Mouse (Mus musculus) T-cell, adult 2 months (primary cell): ENCODE results near the gene Dctn3.
"Not testable (repeated sequence)": the region's sequence is repeated elsewhere in the genome, so short reads cannot be mapped to it uniquely, and the experiment has no call there.

Source experiments
- DNase-seq: peaks from one replicate; pipeline ENCODE4 v3.0.0; 2022; ENCODE audit warnings: low spot score

Dctn3 gene

DNA sequence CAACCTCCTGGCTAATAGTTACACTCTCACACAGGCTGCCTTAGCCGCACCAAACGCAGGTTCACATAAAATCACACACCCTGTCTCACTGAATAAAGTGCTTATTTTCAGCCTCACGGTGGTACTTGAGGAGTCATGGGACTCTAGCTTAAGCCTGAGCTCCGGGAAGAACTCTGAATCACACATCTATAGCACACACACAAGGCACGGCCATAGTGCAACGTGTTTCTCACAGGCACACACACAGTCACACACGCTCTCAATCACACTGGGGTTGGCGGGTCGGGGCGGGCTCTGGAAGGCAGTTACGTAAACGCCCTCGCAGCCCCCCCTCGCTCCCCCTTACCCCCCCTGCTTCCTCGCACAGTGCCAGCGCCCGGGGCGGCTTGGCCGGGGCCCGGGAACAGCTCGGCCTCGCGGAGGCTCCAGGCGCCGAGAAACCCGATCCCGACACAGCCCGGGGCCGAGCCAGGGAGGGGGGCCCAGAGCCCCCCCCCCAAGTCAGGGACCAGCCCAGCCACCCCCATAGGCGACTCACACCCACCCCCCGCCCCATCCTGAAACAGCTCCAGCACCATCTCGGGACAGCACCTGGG, 24.5 kb downstream of the Dctn3 start:
- DNase-seq: not testable (repeated sequence)

DNA sequence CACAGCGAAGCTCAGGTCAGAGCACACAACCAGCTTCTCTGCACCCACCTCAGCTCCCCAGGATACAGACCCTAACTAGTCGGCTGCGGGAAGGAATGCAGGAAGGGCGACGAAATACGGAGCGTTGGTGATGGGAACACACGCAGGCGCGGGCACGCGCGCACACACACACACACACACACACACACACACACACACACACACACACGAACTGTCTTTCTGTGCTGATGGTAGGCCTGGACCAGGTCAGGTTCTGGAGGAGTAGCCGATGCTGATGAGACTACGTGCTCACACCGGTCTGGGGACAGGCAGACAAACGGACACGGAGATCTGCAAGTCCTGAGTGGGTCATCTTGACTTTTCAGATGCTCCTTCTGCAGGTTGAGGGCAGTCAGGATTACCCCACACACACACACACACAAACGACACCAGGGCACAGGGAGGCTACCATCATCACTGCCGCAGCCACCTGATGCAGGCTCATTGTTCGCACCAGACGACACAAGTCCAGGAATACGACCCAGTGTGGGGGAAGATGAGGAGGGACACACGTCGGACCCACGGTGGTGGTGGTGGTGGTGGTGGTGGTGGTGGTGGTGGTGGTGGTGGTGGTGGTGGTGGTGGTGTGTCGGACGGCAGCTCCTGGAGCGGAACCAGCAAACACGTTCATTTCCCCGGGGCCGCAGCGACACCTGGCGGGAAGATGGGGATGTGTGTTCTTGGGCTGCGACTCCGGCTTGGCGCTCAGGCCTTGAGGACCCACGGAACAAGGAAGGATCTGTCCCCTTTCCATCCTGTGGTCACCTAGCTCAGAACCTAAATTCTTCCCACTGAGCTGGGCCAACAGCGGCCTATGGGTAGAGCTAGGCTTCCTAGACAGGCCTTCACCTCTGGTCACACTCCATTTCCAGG, 25.8 kb downstream of the Dctn3 start, which contains the start of gene Cntfr:
Cntfr (minus strand) TSS at position 160 of the 912 bp plus-strand sequence.
- peak; percentile 67 for DNase-seq

DNA sequence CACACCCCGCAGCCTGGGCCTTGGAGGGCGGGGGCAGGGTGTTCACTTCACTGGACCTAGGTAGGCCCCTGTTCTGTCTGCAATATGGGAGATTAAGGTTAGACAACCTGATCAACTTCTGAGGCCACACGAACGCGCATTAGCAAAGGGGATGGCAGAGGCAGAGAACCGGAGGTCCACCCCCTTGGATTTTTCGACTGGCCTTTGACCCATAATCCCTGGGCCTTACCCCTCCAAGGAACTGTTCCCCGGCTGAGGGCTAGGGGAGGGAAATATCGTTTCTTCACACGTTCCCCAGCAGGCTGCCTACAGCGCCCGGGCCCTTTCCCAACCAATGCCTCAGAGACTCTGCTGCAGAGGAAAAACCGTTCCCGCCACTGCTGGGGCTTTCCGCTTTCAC, 26.5 kb downstream of the Dctn3 start:
- not testable (repeated sequence) for DNase-seq

DNA sequence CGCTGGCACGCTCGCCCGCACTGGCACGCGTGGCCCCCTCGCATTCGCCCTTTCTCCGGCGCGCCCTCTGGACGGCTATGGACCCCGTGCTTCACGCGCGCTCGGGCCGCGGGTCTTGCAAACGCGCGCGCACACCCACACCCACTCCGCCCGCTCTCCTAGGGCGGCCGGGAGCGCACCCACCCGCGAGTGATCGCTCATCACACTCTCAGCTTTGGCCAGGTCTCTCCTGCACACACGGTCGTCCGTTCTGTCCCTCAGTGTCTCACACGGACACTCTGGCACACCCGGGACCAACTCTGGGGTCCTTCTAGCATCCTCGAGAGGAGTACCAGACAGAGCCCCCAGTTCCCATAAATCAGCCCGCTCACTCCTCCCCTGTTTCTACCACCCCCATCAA, 27.2 kb downstream of the Dctn3 start:
- DNase-seq: not testable (repeated sequence)

DNA sequence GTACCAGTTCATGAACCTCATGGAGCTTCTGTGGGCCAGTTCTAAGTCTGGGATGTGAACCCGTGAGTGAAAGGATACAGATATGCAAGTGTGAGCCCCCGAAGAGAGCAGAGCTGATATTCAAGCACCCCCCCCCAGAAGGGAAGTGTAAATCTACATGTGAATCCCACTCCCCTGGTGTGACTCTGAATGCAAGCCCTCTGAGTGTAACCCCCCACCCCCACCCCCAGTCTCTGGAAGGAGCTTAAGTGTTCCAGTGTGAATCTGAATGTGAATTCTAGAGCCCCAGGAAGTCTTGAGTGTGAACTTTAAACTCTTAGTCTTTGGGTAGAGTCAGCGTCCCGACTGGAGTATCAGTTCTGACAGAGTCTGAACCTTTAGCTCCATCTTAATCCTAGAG, 29.5 kb downstream of the Dctn3 start:
- DNase-seq: not testable (repeated sequence)

DNA sequence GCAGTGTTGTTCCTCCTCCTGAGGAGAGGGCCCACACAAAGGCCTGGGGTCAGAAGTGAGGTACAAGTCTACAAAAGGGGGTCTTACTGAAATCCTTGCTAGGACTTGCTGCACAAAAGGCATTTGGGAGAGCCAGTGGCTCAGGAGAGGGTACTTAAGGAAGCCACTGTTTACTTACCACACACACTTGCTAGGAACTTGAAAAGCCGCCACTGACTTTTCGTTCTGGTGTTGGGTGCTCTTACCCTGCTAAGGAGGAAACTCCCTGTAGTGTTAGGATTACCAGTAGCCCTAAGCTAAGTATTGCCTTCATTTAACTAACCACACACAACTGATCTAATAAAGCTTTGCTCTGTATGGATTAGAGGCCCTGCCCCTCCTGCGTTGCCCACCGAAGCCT, 33.0 kb downstream of the Dctn3 start:
- not testable (repeated sequence) for DNase-seq

DNA sequence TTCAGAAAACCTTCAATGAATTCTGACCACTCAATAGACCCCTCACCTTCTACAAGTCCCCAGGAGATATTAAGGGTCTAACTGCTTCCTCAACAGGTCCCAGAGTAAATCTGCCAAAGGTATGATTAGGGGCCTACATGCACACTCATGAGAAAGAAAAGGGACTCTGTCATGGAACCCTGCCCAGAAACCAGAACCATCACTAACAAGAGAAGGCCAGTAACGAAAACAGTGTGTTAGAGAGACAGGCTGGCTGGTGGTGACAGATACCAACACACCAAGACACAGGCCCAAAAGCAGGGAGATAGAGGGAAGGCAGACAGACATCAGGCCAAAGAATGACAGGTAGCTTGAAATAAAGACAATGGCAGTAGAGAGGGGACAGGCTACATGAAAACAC, 34.4 kb downstream of the Dctn3 start:
- not testable (repeated sequence) for DNase-seq

DNA sequence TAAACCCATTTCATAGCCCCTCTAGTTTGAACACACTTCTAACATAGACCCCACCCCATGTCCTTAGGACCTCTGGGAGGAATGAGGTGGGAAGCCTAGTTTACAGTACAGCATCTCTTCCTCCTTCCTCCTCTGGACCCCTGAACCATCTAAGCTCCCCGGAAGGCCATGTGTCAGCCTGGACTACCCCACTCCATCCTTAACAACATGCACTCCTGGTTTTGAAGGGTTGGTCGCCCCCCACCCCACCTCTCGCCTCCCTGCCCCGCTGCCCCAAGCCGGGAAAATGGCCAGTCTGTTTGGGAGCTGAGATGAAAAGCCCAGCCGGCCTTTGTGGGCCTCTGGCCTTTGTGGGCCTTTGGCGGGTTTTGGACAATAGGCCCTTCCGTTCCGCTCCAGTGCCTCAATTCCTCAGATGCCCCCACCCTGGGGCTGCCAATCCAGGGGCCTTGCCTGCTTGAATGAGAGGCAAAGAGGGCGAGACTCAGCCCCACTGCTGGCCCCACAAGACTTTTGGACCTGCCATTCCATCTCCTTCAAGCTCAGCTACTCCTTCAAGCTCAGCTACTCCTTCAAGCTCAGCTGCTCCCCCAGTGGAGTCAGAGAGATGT, 37.0 kb downstream of the Dctn3 start:
- not testable (repeated sequence) for DNase-seq

DNA sequence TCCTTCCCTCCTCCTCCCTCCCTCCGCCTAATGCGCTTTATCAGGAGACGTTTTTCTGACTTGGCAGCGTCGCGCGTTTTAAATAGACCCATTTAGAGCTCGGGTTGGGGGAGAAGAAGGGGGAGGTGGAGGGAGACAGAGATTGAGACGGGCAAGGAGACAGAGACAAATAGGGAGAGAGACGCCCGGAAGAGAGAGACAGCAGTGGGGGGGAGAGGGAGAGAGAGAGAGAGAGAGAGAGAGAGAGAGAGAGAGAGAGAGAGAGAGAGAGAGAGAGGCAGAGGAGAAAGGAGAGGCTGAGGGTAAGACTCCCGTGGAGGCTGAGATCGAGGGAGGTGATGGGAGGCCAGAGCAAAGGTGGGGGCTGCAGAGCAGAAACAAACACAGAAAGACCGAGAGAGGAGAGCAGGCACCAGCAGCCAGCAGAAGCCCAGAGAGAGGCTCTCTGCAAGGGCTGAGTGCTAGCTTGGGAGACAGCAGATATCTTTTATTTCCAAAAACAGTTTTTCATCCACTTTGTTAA, 38.0 kb downstream of the Dctn3 start:
- DNase-seq: not testable (repeated sequence)

DNA sequence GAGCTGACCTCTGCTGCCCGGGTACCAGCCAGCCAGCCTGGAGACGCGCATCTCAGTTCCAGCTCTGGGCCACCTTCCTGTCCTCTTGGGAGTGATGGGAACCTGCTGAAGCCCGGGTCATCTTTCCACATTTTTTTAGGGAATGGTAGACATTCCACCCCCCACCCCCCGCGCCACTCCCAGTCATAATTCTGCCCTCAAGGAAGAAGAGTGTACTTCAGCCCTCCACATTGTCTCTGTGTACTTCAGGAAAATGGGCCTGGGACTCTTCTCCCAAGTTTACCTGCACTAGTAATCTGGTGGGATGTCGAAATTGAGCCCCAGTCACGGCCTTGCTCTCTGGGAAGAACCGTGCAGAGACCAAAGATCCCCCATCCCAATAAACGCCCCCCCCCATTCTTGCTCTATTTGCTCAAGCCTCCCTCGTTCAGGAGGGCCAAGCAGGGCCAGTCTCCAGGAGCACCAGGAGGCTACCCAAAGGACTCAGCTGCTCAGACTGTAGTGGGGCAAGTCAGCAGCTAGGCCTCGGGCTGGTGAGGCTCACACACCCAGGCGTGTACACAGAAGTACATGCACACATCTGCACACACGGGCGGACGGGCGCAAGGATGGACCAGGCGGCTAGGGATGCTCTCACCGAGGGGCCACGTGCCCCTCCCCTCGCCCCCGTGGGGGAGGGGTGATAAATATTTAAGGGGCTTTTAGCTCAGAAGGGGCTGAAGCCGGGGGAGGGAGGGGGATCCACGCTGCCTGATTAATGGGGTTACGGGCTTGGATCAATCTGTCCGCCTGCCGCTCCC, 38.6 kb downstream of the Dctn3 start:
- not testable (repeated sequence) for DNase-seq

DNA sequence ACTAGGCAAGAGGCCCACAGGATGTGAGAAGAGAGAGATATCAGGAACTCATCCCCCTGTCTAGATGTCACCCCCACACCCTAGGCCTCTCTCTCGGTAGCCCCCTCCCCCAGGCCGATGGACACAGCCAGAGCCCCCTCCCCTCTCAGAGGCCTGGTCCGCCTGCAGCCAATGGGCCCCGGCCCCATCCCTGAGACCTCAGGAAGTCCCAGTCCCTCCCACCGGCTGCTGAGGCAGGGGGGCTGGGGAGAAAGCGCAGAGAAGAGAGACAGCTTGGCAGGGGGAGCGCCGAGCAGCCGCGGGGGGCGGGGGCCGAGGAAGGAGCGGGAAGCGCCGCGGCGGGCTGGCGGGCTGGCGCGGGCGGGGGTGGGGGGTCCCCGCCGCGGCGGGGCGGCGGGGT, 39.7 kb downstream of the Dctn3 start:
- not testable (repeated sequence) for DNase-seq

DNA sequence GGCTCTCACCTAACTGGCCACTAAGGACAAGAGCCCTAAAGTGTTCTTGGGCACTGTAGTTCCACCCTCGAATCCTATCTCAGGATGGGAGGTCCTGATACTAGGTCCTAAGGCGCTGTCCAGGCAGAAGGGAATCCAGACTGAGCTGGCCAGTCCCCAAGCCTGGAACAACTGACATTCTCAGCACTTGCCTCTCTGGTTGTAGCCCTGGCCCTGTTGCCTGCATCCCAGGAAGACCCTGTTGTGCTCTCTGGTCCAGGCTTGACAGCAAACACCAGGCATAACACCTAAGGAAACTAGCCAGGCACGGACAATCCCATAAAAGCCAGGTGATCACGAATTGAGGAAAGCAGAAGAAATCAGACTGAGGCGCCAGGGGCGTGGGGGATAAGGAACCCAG, 40.2 kb downstream of the Dctn3 start:
- no peak for DNase-seq

DNA sequence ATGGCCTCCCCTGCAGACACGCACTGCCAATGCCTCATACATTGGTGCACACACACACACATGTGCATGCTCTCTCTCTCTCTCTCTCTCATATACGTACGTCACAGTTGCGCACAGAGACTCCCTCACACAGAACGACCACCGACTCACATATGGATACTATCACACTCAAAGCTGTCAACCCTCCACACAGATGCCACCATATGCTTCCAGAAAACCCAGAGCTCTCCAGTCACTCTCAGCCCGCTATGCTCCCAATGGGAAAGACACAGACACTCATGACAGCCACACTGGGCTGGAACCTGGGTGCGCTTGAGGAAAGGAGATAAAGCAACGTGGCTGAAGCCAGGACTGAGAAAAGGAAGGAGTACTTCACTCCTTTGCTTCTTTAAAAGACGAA, 41.0 kb downstream of the Dctn3 start:
- DNase-seq: no peak

DNA sequence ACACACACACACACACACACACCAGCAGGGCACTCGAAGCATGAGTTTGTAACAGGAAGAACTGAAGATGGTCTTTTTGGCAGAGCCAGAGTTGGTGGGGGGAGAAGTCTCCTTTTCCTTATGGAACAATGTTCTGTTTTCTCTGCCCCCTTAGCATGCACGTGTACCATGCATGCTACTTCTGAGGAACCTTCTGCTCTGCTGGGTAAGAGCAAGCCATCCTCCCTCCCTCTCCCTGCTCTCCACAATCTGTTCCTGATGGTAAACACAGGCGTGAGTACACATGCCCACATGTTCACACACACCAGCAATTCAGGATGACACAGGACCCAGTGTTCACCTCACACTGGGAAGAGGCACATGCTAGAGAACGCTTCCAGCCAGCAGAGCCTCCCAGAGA, 41.8 kb downstream of the Dctn3 start:
- DNase-seq: no peak

DNA sequence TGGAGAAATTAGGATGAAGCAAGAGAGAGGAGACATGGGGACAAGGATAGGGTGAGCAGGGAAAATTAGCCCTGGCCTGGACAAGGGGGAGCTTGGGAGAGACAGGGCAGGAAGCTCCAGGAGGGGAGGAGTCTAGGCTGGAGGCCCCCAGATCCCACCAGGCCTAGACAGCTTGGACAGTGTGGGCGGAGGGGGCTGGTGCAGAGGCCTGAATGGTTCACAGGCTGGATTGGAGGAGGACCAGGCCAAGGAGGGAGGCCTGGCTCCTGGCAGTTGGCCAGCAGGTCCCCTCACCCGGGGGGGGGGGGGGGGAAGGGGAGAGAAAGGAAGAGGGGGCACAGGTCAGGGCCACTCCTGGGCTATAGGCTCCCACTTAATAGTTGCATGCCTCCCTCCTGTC, 43.7 kb downstream of the Dctn3 start:
- no peak for DNase-seq

DNA sequence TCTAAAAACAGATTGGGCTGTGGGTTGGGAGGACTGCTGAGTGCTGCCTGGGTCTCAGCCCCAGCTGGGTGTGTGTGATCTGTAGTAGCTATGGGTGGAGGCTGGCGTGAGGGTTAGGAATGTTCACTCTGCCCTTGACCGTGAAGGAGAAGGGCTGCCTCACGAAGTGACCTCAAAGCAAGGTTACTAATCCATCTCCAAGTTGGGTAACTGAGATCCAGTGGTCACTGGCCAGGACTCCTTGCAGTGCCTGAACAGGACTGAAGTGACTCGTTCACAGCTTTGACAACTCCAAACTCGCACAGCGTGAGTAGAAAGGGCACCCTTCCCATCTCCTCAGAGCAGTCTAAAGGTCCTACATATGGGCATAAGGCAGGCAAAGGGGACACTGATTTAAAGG, 44.1 kb downstream of the Dctn3 start:
- DNase-seq: no peak

DNA sequence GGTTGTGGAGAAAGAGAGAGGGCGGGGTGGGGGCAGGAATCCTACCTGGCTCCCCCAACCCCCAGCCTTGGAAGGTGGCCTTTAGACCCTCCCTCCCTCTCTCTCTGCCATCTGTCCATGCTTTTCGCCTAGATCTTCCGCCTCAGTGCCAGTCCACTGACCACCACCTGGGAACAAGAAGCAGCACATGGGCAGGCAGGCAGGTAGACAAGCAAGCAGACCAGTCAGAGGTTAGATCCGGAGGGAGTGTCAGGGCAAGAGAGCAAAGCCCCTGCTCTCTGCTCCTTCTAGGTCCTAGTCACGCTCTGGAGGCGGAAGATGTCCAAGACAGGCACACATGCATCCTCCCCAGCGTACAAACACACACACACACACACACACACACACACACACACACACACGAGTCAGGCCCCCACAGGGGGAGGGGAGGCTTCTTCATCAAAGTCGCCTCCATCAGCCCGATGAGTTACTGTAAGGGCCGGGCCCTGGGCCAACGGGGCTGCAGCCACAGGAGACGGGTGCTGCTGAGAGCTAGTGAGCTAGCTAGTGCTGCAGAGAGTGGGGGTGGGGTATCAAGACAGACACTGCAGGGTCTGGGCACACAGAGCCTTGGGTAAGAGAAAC, 45.9 kb downstream of the Dctn3 start:
- no peak for DNase-seq

DNA sequence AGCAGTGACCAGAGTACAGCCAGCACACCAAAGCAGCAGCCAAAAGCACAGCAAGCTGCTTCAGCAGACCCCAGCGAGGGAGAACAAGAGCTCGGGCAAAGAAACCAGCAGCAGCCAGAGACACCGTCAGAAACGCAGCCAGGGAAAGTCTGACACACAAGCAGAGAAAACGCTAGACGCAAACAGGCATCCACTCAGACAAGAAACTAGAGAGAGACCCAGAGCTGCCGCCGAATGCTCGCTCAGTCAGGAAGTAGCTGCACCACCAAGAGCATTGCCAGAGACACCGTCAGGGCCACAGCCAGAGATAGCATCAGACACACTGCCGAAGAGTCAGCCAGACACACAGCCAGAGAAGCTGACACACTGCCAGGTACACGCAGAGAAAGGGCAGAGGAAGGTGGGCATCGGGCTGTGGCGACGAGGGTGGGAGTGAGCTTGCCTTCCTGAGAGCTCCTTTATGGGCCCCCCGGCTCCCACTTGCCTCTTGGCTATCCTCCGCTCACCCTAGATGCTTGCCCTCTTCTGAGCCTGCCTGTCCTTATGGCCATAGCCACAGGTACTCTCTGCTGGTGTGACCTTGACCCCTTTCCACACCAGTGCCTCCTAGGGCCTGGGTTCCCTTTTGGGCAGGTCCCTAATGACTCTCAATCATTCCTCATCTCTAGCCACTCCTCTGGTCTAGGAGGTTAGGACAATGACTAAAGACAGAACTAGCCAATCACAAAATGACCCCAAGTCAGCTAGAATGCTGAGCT, 46.5 kb downstream of the Dctn3 start:
- no peak for DNase-seq

DNA sequence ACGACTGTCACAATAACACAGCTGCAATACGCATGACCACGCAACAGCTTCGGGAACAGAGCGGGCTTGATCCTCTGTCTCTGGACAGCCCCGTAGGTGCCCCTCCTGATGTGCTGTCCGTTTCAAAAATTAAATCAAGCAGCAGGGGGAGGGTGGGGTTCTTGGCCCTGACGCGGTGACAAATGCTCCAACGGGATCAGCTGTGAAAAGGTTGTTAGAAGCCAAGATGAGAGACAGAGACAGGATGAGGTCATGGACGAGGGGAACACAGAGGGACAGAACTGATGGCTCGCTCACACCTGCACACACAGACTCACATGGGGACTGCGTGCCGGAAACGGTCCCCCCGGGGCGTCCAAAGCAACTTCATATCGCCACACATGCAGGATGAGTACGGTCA, 49.8 kb downstream of the Dctn3 start:
- DNase-seq: no peak

DNA sequence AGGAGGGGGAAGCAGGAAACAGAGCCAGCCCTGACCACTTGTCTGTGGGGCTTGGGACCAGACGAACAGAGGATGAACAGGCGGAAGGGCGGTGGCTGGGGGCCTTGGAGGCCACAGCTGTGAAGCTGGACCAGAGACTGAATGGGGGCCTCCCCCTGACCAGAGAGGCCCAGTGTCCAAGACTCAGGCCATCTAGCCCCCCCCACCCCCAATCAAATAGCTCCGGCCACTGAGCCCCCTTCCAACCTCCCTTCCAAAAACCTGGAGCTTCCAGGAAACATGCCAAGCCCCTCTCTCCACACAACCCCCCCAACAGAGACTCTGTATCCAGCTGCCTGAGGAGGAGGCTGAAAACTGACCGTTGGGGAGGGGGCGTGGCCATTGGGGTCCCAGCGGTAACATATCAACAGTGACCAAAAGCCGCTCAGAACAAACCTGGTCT, 50.4 kb downstream of the Dctn3 start:
- no peak for DNase-seq
